Mouse (Mus musculus) heart, postnatal 0 days (tissue): ENCODE measurements around the gene Gm6367. TPM values are rescaled to one million over a fixed set of nuclear protein-coding genes. Genes with fewer than 3 reads are reported as not detected.
"Not testable (repeated sequence)": the region's sequence is repeated elsewhere in the genome, so short reads cannot be mapped to it uniquely, and the experiment has no call there.

ENCODE experiments used
- ATAC-seq: fragments of 200-750 bp; cut with Nextera tagmentation; 2 replicates; pipeline ENCODE4 v1.8.0; 2017; ENCODE audit warnings: low read depth, moderate number of reproducible peaks, moderate library complexity; ENCODE audit not compliant: insufficient read depth
- DNase-seq: peaks from one replicate; pipeline ENCODE4 v3.0.0-alpha.2; 2016; ENCODE audit warnings: low spot score
- H3K27ac ChIP-seq: fragments of 300-500 bp; sonication (generic); 2 replicates; pipeline ENCODE4 v1.5.1; 2014; ENCODE audit warnings: low read depth, mild to moderate bottlenecking
- H3K27me3 ChIP-seq: fragments of 300-500 bp; sonication (generic); 2 replicates; pipeline ENCODE4 v1.6.1; 2014; ENCODE audit warnings: low read length, mixed read lengths; ENCODE audit not compliant: control insufficient read depth, insufficient read depth
- H3K36me3 ChIP-seq: fragments of 300-500 bp; sonication (generic); replicated peaks from 2 replicates; pipeline ENCODE4 v1.6.1; 2014; ENCODE audit warnings: low read length, mixed read lengths; ENCODE audit not compliant: control insufficient read depth, insufficient read depth
- H3K4me1 ChIP-seq: fragments of 300-500 bp; sonication (generic); 2 replicates; pipeline ENCODE4 v1.6.1; 2014; ENCODE audit warnings: antibody characterized with exemption; ENCODE audit not compliant: control insufficient read depth, insufficient read depth
- H3K4me2 ChIP-seq: fragments of 300-500 bp; sonication (generic); 2 replicates; pipeline ENCODE4 v1.6.1; 2014; ENCODE audit warnings: low read depth, mild to moderate bottlenecking, low read length, moderate library complexity
- H3K4me3 ChIP-seq: fragments of 300-500 bp; sonication (generic); 2 replicates; pipeline ENCODE4 v1.5.1; 2014; ENCODE audit warnings: low read depth, low read length
- H3K9ac ChIP-seq: fragments of 300-500 bp; sonication (generic); replicated peaks from 2 replicates; pipeline ENCODE4 v1.6.1; 2014; ENCODE audit warnings: low read depth, low read length, mixed read lengths
- H3K9me3 ChIP-seq: fragments of 300-500 bp; sonication (generic); replicated peaks from 2 replicates; pipeline ENCODE4 v1.6.1; 2016; ENCODE audit warnings: low read length; ENCODE audit not compliant: control insufficient read depth
- WGBS: fragments of 180-500 bp; shearing (Covaris S2); extraction: QIAGEN DNeasy Blood & Tissue Kit; methylation state at CpG from one replicate; pipeline ENCODE4 v1.1.7; 2014; 5-methylcytosine and 5-hydroxymethylcytosine counted together
- polyA plus RNA-seq: library from polyadenylated mRNA; unstranded; fragments of >200 nt; fragmentation: Nextera tagmentation; extraction: Ambion mirVana; gene quantifications from 2 replicates; pipeline ENCODE4 v1.2.1, GENCODE M21; 2015
- total RNA-seq: library from RNA; depleted of rRNA; stranded (reverse); fragments of >200 nt; gene quantifications from 2 replicates; pipeline ENCODE4 v1.2.3, GENCODE M21; 2014; ENCODE audit warnings: low replicate concordance; rRNA removed

The Gm6367 gene
- total RNA-seq (not detected in 2 replicates), polyA plus RNA-seq (not detected in 2 replicates)

- WGBS: no CpG with 5 or more reads among the region's 2 CpGs
- not testable (repeated sequence) for H3K27me3 ChIP-seq, H3K4me1 ChIP-seq, DNase-seq, H3K4me3 ChIP-seq, H3K9me3 ChIP-seq, H3K9ac ChIP-seq, H3K4me2 ChIP-seq, H3K36me3 ChIP-seq, H3K27ac ChIP-seq, ATAC-seq
Measured at GRCm38 (mm10) chr5:94988326-94988725, at the start of gene Gm6367. Gm6367 (plus strand) TSS chr5:94988626.

Other genes starting within 250 kb of the Gm6367 start
- gene Gm3183, start 123.2 kb upstream of the Gm6367 start, total RNA-seq: not detected in 2 replicates
- not detected in 2 replicates for gene Gm3183, start 123.2 kb upstream of the Gm6367 start, polyA plus RNA-seq
- gene Gm7942, start 118.3 kb downstream of the Gm6367 start, total RNA-seq: not detected in 2 replicates
- not detected in 2 replicates for gene Gm7942, start 118.3 kb downstream of the Gm6367 start, polyA plus RNA-seq
- gene Gm16513, start 194.0 kb downstream of the Gm6367 start, total RNA-seq: not detected in 2 replicates
- not detected in 2 replicates for gene Gm16513, start 194.0 kb downstream of the Gm6367 start, polyA plus RNA-seq